Mouse (Mus musculus) kidney, embryonic 14.5 days (tissue): ENCODE measurements around the gene Phactr1. TPM values are rescaled to one million over a fixed set of nuclear protein-coding genes. Genes with fewer than 3 reads are reported as not detected.

Experiments used
- ATAC-seq: fragments of 200-750 bp; cut with Nextera tagmentation; 2 replicates; pipeline ENCODE4 v1.8.0; 2017; ENCODE audit warnings: moderate number of reproducible peaks, mild to moderate bottlenecking, moderate TSS enrichment, moderate library complexity; ENCODE audit not compliant: low FRiP score, low TSS enrichment
- H3K27ac ChIP-seq: fragments of 300-500 bp; sonication (generic); 2 replicates; pipeline ENCODE4 v1.5.1; 2014; ENCODE audit warnings: low read depth, mild to moderate bottlenecking, low read length, moderate library complexity, mixed read lengths
- H3K27me3 ChIP-seq: fragments of 300-500 bp; sonication (generic); 2 replicates; pipeline ENCODE4 v1.6.1; 2014; ENCODE audit warnings: mild to moderate bottlenecking, low read length; ENCODE audit not compliant: control insufficient read depth, insufficient read depth
- H3K36me3 ChIP-seq: fragments of 300-500 bp; sonication (generic); 2 replicates; pipeline ENCODE4 v1.6.1; 2014; ENCODE audit warnings: low read length, mixed read lengths; ENCODE audit not compliant: control insufficient read depth, insufficient read depth
- H3K4me1 ChIP-seq: fragments of 300-500 bp; sonication (generic); 2 replicates; pipeline ENCODE4 v1.6.1; 2014; ENCODE audit warnings: low read length, mixed read lengths; ENCODE audit not compliant: control insufficient read depth, insufficient read depth
- H3K4me2 ChIP-seq: fragments of 300-500 bp; sonication (generic); replicated peaks from 2 replicates; pipeline ENCODE4 v1.6.1; 2014; ENCODE audit warnings: low read depth, mild to moderate bottlenecking, low read length
- H3K4me3 ChIP-seq: fragments of 300-500 bp; sonication (generic); 2 replicates; pipeline ENCODE4 v1.5.1; 2014; ENCODE audit warnings: mild to moderate bottlenecking, low read length
- H3K9ac ChIP-seq: fragments of 300-500 bp; sonication (generic); 2 replicates; pipeline ENCODE4 v1.6.1; 2014; ENCODE audit warnings: low read depth, mild to moderate bottlenecking, low read length, moderate library complexity
- H3K9me3 ChIP-seq: fragments of 300-500 bp; sonication (generic); 2 replicates; pipeline ENCODE4 v1.6.1; 2016; ENCODE audit warnings: low read length; ENCODE audit not compliant: control insufficient read depth
- WGBS: fragments of 180-500 bp; shearing (Covaris S2); extraction: QIAGEN DNeasy Blood & Tissue Kit; methylation state at CpG from one replicate; pipeline ENCODE4 v1.1.7; 2014; 5-methylcytosine and 5-hydroxymethylcytosine counted together
- polyA plus RNA-seq: library from polyadenylated mRNA; unstranded; fragments of >200 nt; fragmentation: Nextera tagmentation; extraction: Ambion mirVana; gene quantifications from 2 replicates; pipeline ENCODE4 v1.2.1, GENCODE M21; 2014

Phactr1 gene
- polyA plus RNA-seq, 1 experiment from 2014 or later, result 26.6 TPM

DNA sequence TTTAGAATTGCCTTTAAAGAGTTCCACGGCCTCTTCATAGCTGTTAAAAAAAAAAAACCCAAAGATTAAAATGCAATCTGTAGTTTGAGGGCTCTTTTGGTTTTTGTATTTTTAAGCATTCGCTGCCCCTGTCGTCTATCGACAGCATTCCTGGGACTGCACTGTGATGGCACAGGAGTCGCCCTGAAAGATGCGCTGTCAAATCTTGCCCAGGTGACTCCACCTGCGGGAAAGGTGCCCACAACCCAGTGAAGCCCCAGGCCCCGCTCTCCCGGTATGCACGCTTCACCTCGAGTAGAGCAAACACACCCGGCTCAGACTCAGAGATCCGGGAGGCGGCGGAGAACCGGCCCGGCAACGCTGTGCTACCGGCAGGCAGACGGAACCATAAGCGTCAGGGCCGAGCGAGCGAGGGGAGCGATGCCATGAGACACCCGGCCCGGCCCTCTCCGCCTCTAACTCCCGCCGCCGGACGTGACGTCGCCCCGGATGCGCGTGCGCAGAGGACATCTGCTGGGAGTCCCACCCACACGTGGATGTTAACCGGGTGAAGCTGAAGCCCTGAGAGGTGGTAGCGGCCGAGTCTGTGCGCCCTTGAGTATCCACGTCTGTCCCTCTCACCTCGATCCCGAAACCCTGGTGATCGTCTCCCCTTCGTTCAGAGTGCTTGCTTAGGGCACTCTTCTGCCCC, 490.7 kb downstream of the Phactr1 start, which contains the start of gene Tbc1d7:
TSS of gene Tbc1d7 (minus strand) at position 482 of the 691 bp plus-strand sequence.
- under 1% methylated on average over 48 of the region's 48 CpGs for WGBS
- peak within 1 kb of the TSS; percentile 79 for H3K4me2 ChIP-seq
- peaks cover 5% of the 10 kb centered on the region for H3K4me1 ChIP-seq
- H3K9ac ChIP-seq, result peak within 1 kb of the TSS; percentile 66
- H3K4me3 ChIP-seq, result peak within 1 kb of the TSS; percentile 56
- peaks cover 2% of the 10 kb centered on the region; the same call in 1 of the 2 replicates for H3K36me3 ChIP-seq
- no peaks in the 10 kb centered on the region for H3K27me3 ChIP-seq
- peak; percentile 96 for ATAC-seq
- peak within 1 kb of the TSS; percentile 71 for H3K27ac ChIP-seq
- H3K9me3 ChIP-seq, result no peaks in the 10 kb centered on the region

DNA sequence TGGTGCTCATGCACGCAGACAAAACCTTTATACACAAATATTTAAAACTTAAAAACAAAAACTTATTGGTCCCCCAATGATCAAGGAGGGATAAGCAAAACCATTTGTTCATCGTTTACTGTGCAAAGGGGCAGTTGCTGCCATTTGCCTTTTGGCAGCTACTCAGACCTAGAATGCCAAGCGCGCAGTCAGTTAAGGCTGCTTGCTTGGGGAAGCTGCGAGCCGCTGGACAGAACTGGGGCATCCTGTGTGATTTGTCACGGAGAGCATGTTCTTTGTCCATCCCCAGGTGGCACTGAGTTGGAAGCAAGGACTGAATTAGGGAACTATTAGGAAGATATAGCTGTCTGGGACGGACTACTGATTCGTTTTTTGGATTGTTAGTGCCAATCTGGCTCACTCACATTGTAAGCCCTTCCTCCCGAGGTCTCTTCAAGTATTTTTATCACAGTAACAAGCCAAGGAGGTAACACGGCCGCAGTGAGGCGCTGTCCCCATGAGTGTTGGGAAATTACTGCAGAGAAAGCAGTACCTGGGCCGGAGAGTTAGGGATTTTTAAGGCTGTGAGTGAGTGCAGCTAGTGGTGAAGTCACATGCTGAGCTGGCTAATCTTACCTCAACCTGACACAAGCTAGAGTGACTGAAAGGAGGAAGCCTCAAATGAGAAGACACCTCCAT, 491.8 kb downstream of the Phactr1 start:
- Histone ChIP-seq H3K36me3 (peaks cover 2% of the 10 kb centered on the region; the same call in 1 of the 2 replicates), H3K27me3 (no peaks in the 10 kb centered on the region), H3K4me3 (peak overlapping the region; percentile 56), H3K4me1 (peaks cover 5% of the 10 kb centered on the region), H3K9me3 (no peaks in the 10 kb centered on the region), H3K4me2 (peak overlapping the region; percentile 79), H3K9ac (peak overlapping the region; percentile 66), H3K27ac (peak overlapping the region; percentile 71; the same call in 1 of the 2 replicates)
- 29% methylated on average over 14 of the region's 14 CpGs for WGBS
- ATAC-seq, result no peak; the same call in 1 of the 2 replicates

DNA sequence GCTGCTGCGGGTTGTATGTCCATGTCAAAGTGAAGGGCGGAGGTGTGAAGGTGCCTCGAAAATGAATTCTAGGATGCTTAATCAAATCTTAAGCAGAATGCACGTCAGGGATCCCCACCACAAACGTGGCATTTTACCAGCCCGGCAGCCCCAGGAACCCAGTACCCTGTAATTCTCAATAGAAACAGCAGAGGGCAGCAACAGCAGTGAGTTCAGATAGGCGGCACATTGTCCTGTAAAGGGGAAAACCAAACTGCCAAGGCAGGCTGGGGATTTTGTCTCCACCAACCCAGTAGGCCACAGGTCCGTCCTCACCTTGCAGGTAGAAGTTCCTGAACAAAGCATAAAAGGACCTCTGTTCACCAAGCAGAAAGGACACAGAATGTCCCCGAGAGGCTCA, 492.8 kb downstream of the Phactr1 start:
- ATAC-seq, result no peak
- H3K27ac ChIP-seq, result no peak overlapping the region
- H3K27me3 ChIP-seq, result no peaks in the 10 kb centered on the region
- no peak overlapping the region for H3K4me2 ChIP-seq
- peaks cover 1% of the 10 kb centered on the region; the same call in 1 of the 2 replicates for H3K36me3 ChIP-seq
- WGBS, result 14% methylated on average over 9 of the region's 9 CpGs
- H3K9me3 ChIP-seq, result no peaks in the 10 kb centered on the region
- peaks cover 5% of the 10 kb centered on the region for H3K4me1 ChIP-seq
- H3K9ac ChIP-seq, result no peak overlapping the region
- H3K4me3 ChIP-seq, result no peak overlapping the region

DNA sequence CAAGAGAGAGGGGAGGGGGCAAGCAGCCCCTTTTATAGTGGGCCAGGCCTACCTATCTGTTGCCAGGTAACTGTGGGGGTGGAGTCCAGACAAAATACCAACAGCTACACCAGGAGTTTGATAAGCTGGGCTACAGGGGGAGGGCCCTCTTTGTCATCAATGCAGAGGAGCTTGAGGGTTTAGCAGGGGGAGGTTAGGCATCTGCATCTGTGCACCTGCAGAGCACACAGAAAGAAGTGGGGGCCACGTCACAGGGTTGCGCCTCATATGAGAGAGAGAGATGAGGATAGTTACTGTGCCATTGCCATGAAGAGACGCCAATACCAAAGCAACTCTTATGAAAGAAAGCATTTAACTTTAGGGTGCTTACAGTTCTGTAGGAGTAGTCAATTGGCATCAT, 496.3 kb downstream of the Phactr1 start:
- ATAC-seq, result no peak

DNA sequence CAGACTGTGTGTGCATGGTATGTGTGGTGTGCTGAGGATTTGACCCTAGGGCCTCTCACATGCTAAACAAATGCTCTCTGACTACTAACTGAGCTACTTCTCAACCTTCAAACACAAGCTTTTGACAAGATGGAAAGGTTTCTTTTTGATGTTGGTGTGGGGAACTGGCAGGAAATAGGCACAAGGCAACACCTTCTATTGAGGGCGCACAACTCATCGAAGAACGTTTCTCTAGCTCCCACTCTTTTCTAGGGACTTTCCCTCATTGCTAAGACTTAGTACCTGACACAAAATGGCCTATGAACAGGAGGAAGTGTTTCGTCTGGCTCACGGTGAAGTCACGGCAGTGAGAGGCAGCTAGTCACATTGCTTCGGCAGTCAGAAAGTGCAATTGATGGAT, 496.9 kb downstream of the Phactr1 start:
- Histone ChIP-seq H3K4me2 (no peak overlapping the region), H3K27me3 (no peaks in the 10 kb centered on the region), H3K4me3 (no peak overlapping the region), H3K9ac (no peak overlapping the region), H3K4me1 (no peaks in the 10 kb centered on the region), H3K27ac (no peak overlapping the region), H3K9me3 (no peaks in the 10 kb centered on the region), H3K36me3 (no peaks in the 10 kb centered on the region)
- no peak for ATAC-seq
- 89% methylated on average over 7 of the region's 7 CpGs for WGBS

More for the DNA sequence above, 496.3 kb downstream of the Phactr1 start:
- 93% methylated on average over 3 of the region's 3 CpGs for WGBS
- Histone ChIP-seq H3K27me3 (no peaks in the 10 kb centered on the region), H3K9me3 (no peaks in the 10 kb centered on the region), H3K4me3 (no peak overlapping the region), H3K9ac (no peak overlapping the region), H3K4me1 (peaks cover 5% of the 10 kb centered on the region), H3K4me2 (no peak overlapping the region), H3K27ac (no peak overlapping the region), H3K36me3 (no peaks in the 10 kb centered on the region)

DNA sequence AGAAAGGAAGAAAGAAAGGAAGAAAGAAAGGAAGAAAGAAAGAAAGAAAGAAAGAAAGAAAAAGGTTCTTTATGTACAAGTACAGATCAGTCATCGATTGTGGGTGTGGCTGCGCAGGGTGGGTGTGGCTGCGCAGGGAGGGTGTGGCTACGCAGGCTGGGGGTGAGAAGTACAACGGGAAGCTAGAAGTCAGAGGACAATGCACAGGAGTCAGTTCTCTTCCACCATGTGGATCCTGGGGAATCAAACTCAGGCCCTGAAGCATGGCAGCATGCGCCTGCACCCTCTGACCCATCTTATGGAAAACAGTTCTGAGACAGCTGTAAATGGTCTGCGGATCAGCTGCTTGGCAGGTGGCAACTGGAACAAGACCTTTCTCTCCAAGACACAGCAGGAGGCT, 500.7 kb downstream of the Phactr1 start:
- Histone ChIP-seq H3K4me1 (no peaks in the 10 kb centered on the region), H3K27ac (no peak overlapping the region), H3K9me3 (no peaks in the 10 kb centered on the region), H3K4me2 (no peak overlapping the region), H3K9ac (no peak overlapping the region), H3K36me3 (no peaks in the 10 kb centered on the region), H3K4me3 (no peak overlapping the region), H3K27me3 (no peaks in the 10 kb centered on the region)
- no peak for ATAC-seq
- 61% methylated on average over 7 of the region's 7 CpGs for WGBS

DNA sequence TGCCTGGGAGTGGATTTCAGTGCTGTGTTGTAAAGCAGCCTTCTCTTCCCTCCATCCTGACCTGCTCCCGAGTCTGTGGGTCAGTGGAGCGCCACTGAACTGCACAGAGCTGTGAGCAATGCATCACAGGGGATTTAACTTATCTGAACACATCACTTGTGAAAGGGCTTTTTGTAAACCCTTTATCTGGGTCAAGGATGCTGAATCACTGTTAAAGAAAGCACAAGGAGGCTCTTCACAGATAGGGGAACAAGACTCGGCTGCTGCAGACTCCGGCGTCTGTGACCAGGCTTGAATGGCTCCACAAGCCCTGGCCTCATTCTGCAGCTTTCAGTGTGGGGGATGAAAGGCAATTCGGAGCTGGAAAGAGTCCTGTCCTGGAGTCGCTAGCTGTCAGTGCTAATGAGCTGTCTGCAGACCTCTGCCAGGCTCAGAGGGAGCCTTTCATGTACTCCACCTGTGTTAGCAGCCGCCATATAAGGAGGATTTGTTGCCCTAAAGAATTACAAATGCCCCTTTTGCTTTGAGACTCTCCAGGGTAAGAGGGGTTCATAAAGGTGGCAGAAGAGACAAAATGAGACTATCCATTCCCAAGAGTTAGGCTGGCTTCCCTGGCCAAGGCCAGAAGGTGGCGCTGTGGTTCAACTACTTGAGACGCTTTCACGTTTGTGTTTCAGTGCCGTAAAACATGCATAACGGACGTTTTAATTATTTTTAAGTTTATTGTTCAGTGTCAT, 502.2 kb downstream of the Phactr1 start:
- peak; percentile 43 for ATAC-seq
- Histone ChIP-seq H3K4me3 (peak overlapping the region; percentile 24; the same call in 1 of the 2 replicates), H3K27me3 (no peaks in the 10 kb centered on the region), H3K4me1 (no peaks in the 10 kb centered on the region), H3K9ac (no peak overlapping the region), H3K27ac (no peak overlapping the region), H3K9me3 (no peaks in the 10 kb centered on the region), H3K36me3 (no peaks in the 10 kb centered on the region), H3K4me2 (peak overlapping the region; percentile 42)
- WGBS, result 14% methylated on average over 14 of the region's 14 CpGs

DNA sequence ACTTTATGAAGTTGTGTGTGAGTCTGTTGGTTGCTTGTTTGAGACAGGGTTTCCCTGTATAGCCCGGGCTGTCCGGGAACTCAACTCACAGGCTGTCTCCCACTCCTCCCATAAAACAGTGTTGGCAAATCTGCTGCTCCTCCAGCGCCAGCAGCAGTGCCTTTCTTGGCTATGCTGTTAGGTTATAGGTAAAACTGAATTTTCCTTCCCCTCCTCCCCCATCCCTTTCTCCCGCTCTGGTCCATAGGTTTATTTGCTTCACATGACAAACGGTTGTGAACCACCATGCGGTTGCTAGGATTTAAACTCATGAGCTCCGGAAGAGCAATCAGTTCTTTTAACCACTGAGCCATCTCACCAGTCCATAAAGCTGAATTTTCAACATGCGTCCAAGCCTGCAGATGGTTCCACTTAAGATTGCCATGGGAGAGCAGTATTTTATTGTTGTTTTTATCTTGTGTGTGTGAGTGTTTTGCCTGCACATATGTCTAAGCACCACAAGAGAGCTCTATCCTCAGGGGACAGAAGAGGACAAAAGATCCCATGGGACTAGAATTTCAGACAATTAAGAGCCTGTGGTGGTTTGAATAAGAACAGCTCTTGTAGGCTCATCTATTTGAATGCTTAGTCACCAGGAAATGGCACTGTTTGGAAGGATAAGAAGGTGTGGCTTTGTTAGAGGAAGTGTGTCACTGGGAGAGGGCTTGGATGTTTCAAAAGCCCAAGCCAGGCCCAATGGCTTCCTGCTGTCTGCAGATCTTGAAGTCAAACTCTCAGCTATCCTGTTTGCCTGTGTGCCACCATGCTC, 503.0 kb downstream of the Phactr1 start:
- WGBS, result 54% methylated on average over 8 of the region's 8 CpGs

More for the DNA sequence above, 503.0 kb downstream of the Phactr1 start:
- no peaks in the 10 kb centered on the region for H3K4me1 ChIP-seq
- peak overlapping the region; percentile 42 for H3K4me2 ChIP-seq
- ATAC-seq, result peak; percentile 61; the same call in 1 of the 2 replicates
- H3K9ac ChIP-seq, result no peak overlapping the region
- H3K4me3 ChIP-seq, result peak overlapping the region; percentile 24; the same call in 1 of the 2 replicates
- H3K27ac ChIP-seq, result no peak overlapping the region
- no peaks in the 10 kb centered on the region for H3K27me3 ChIP-seq
- no peaks in the 10 kb centered on the region for H3K36me3 ChIP-seq
- H3K9me3 ChIP-seq, result no peaks in the 10 kb centered on the region
